Mouse (Mus musculus) kidney, adult 2 months (tissue): ENCODE data around the gene Trim33. TPM values are rescaled to one million over a fixed set of nuclear protein-coding genes. Genes with fewer than 3 reads are reported as not detected.

Source experiments
- DNase-seq: peaks from one replicate; pipeline ENCODE4 v3.0.0; 2021
- H3K27ac ChIP-seq: fragments of 200-500 bp; 2 replicates; pipeline ENCODE4 v1.5.1; 2012; ENCODE audit warnings: low read depth, low read length, control low read depth, inconsistent platforms; ENCODE audit not compliant: insufficient read depth
- H3K27me3 ChIP-seq: fragments of 200-500 bp; replicated peaks from 2 replicates; pipeline ENCODE4 v1.6.1; 2012; ENCODE audit warnings: mild to moderate bottlenecking, moderate library complexity, low read length, inconsistent platforms; ENCODE audit not compliant: control insufficient read depth, insufficient read depth
- H3K36me3 ChIP-seq: fragments of 200-500 bp; 2 replicates; pipeline ENCODE4 v1.6.1; 2012; ENCODE audit warnings: mild to moderate bottlenecking, moderate library complexity, low read length, inconsistent platforms; ENCODE audit not compliant: control insufficient read depth, insufficient read depth
- H3K4me1 ChIP-seq: fragments of 200-500 bp; 2 replicates; pipeline ENCODE4 v1.6.1; 2011; ENCODE audit warnings: low read length; ENCODE audit not compliant: control insufficient read depth, insufficient read depth
- H3K4me3 ChIP-seq: fragments of 200-500 bp; 2 replicates; pipeline ENCODE4 v1.5.1; 2011; ENCODE audit warnings: mild to moderate bottlenecking, low read depth, low read length, control low read depth; ENCODE audit not compliant: insufficient read depth
- CTCF ChIP-seq: fragments of 200-500 bp; conservative IDR thresholded peaks from 2 replicates; pipeline ENCODE4 v1.5.1; 2011; ENCODE audit warnings: low read depth, mild to moderate bottlenecking, control low read depth, low read length, moderate library complexity, mixed read lengths; ENCODE audit not compliant: insufficient read depth, insufficient read length
- POLR2A ChIP-seq: fragments of 200-500 bp; IDR thresholded peaks from one replicate; pipeline ENCODE4 v1.6.1; 2011; ENCODE audit warnings: low read depth, low read length, control low read depth
- WGBS: fragments of 180-500 bp; shearing (Covaris S2); methylation state at CpG from one replicate; pipeline ENCODE4 v1.1.7; 2018; 5-methylcytosine and 5-hydroxymethylcytosine counted together
- polyA plus RNA-seq: library from polyadenylated mRNA; depleted of rRNA; stranded (reverse); fragments of >200 nt; gene quantifications from 2 replicates; pipeline ENCODE4 v1.2.3, GENCODE M21; 2012

The Trim33 gene
- polyA plus RNA-seq, 1 experiment = 10.9 TPM

DNA sequence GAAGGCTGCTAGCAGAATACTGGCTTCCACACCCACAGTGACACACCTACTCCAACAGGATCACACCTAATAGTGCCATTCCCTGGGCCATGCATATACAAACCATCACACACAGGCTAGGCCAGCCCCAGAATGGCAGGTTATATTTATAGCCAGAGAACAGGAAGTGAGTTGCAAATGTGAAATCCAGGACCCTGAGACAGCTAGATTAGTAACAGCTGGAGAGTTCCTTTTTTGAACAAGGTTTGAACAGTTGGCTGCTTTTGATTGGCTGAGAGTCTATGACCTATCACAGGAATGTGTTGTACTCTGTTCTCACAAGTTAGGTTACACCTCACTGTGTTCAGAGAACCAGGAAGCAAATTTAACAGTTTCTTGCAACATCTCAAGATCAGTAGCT lies 98.9 kb downstream of the Trim33 start:
- Histone ChIP-seq H3K27me3 (no peaks in the 10 kb centered on the region), H3K4me1 (no peaks in the 10 kb centered on the region), H3K4me3 (no peak overlapping the region), H3K27ac (no peak overlapping the region), H3K36me3 (no peaks in the 10 kb centered on the region)
- TF ChIP-seq CTCF = no peak
- TF ChIP-seq POLR2A = no peak
- peak; percentile 47 for DNase-seq

DNA sequence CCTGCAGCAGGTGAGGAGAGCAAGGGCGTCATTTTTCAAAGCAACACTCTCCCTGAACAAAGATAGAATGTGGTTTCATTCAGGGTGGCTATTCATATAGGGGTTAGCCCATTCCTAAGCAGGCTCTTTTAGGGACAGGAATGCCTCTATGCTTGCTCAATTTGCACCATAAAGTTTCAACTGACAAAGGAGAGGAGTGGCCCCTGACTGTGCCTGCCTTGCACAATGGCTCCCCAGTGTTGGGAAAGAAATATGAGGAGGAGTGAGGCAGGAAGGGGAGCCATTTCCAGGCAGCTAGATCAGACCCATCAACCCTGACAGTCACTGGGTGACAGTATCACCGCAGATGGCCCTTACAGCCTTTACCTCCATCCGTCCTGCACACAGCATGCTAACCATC lies 100.3 kb downstream of the Trim33 start:
- 67% methylated on average over 3 of the region's 3 CpGs for WGBS
- Histone ChIP-seq H3K36me3 (no peaks in the 10 kb centered on the region), H3K27me3 (no peaks in the 10 kb centered on the region), H3K27ac (no peak overlapping the region), H3K4me3 (no peak overlapping the region), H3K4me1 (no peaks in the 10 kb centered on the region)
- no peak for DNase-seq
- TF ChIP-seq POLR2A = no peak
- TF ChIP-seq CTCF = no peak

DNA sequence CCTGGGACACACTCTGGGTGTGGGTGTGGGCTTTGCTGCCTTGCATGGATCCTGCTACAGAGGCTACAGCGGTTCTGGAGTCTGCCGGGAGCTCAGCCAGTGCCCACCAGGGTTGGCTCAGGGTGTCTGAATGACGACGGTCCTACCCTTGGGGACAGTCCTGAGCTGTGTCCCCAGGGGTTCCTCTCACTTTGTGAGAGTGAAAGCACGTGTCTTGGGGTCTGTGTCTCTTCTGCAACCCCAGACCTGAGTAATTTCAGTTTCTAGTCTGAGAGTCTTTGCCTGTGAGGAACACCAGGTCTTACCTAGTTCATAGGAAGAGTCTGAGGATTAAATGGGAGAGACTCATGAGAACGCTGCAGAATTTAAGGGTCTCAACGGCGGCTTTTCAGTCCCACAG lies 101.7 kb downstream of the Trim33 start:
- 90% methylated on average over 8 of the region's 8 CpGs for WGBS
- TF ChIP-seq POLR2A (no peak), CTCF (no peak)
- no peaks in the 10 kb centered on the region for H3K36me3 ChIP-seq
- no peak for DNase-seq
- no peak overlapping the region for H3K4me3 ChIP-seq
- H3K27me3 ChIP-seq = no peaks in the 10 kb centered on the region
- H3K27ac ChIP-seq = no peak overlapping the region
- H3K4me1 ChIP-seq = no peaks in the 10 kb centered on the region

- Histone ChIP-seq H3K36me3 (no peaks in the 10 kb centered on the region), H3K27ac (no peak overlapping the region), H3K4me3 (no peak overlapping the region), H3K4me1 (no peaks in the 10 kb centered on the region), H3K27me3 (no peaks in the 10 kb centered on the region)
- no peak for DNase-seq
- 94% methylated on average over 6 of the region's 6 CpGs for WGBS
- TF ChIP-seq POLR2A (no peak), CTCF (no peak)
Observed at GRCm38 (mm10) chr3:103381441-103381840, 102.3 kb downstream of the Trim33 start.

DNA sequence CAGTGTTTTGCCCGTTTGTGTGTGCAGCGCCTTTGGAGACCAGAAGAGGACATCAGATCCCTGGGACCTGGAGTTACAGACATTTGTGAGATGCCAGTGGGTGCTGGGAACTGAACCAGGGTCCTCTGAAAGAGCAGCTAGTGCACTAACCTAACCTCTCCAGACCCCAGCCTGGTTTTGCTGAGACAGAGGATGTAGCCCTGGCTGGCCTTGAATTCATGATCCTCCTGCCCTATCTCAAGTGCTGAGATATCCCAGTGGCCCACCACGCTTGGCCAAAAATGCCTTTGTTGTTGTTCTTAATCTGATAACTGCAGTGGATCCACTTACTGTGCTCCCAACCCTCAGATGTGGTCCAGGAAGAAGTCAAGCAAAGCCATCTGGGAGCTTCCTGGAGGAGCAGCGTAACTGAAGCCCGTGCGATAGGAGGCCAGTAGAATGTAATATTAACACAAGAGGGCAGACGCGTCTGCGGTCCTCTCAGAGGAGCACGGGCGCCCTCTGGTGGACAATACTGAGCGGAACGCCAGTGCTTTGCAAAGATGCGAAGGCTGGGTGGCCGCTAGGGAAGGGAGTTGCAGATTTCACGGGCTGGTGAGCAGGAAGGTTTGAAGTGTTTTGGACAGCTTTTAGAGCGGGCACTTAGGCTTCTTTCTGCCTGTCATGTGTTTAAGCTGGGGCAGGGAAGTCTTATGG lies 103.9 kb downstream of the Trim33 start:
- peak; percentile 97 for TF ChIP-seq CTCF
- no peak for TF ChIP-seq POLR2A
- Histone ChIP-seq H3K27ac (no peak overlapping the region), H3K4me3 (no peak overlapping the region), H3K27me3 (no peaks in the 10 kb centered on the region), H3K36me3 (no peaks in the 10 kb centered on the region), H3K4me1 (no peaks in the 10 kb centered on the region)
- DNase-seq = peak; percentile 91
- WGBS = 18% methylated on average over 17 of the region's 17 CpGs

- Histone ChIP-seq H3K4me1 (no peaks in the 10 kb centered on the region), H3K27ac (no peak overlapping the region), H3K4me3 (no peak overlapping the region), H3K36me3 (no peaks in the 10 kb centered on the region), H3K27me3 (no peaks in the 10 kb centered on the region)
- TF ChIP-seq POLR2A = no peak
- no peak for TF ChIP-seq CTCF
- no peak for DNase-seq
- 93% methylated on average over 7 of the region's 7 CpGs for WGBS
Observed at GRCm38 (mm10) chr3:103384486-103384885, 105.4 kb downstream of the Trim33 start.

- TF ChIP-seq POLR2A (no peak), CTCF (no peak)
- no peak overlapping the region for H3K27ac ChIP-seq
- no peaks in the 10 kb centered on the region for H3K4me1 ChIP-seq
- WGBS = 78% methylated on average over 5 of the region's 5 CpGs
- DNase-seq = no peak
- H3K36me3 ChIP-seq = no peaks in the 10 kb centered on the region
- no peaks in the 10 kb centered on the region for H3K27me3 ChIP-seq
- H3K4me3 ChIP-seq = no peak overlapping the region
Observed at GRCm38 (mm10) chr3:103384949-103385348, 105.9 kb downstream of the Trim33 start.
